Mouse (Mus musculus) heart, embryonic 12.5 days (tissue): Measurements from ENCODE around the gene Ddah1. TPM values are rescaled to one million over a fixed set of nuclear protein-coding genes. Genes with fewer than 3 reads are reported as not detected.
A peak's percentile ranks its signal among the peaks of the same experiment; 100 is the strongest.

Experiments
- ATAC-seq: fragments of 200-750 bp; cut with Nextera tagmentation; 2 replicates; pipeline ENCODE4 v1.8.0; 2017; ENCODE audit warnings: moderate TSS enrichment, moderate library complexity; ENCODE audit not compliant: insufficient number of reproducible peaks, low FRiP score
- H3K27ac ChIP-seq: fragments of 300-500 bp; sonication (generic); 2 replicates; pipeline ENCODE4 v1.5.1; 2016; ENCODE audit warnings: mild to moderate bottlenecking, moderate library complexity; ENCODE audit not compliant: poor library complexity, severe bottlenecking
- H3K27me3 ChIP-seq: fragments of 300-500 bp; sonication (generic); replicated peaks from 2 replicates; pipeline ENCODE4 v1.6.1; 2016; ENCODE audit warnings: mild to moderate bottlenecking, moderate library complexity
- H3K36me3 ChIP-seq: fragments of 300-500 bp; sonication (generic); 2 replicates; pipeline ENCODE4 v1.6.1; 2016; ENCODE audit warnings: mild to moderate bottlenecking, moderate library complexity
- H3K4me1 ChIP-seq: fragments of 300-500 bp; sonication (generic); replicated peaks from 2 replicates; pipeline ENCODE4 v1.6.1; 2016; ENCODE audit warnings: mild to moderate bottlenecking
- H3K4me2 ChIP-seq: fragments of 300-500 bp; sonication (generic); 2 replicates; pipeline ENCODE4 v1.6.1; 2016; ENCODE audit warnings: mild to moderate bottlenecking, moderate library complexity
- H3K4me3 ChIP-seq: fragments of 300-500 bp; sonication (generic); 2 replicates; pipeline ENCODE4 v1.5.1; 2016; ENCODE audit warnings: mild to moderate bottlenecking
- H3K9ac ChIP-seq: fragments of 300-500 bp; sonication (generic); 2 replicates; pipeline ENCODE4 v1.6.1; 2016; ENCODE audit warnings: mild to moderate bottlenecking, moderate library complexity
- H3K9me3 ChIP-seq: fragments of 300-500 bp; sonication (generic); replicated peaks from 2 replicates; pipeline ENCODE4 v1.6.1; 2016; ENCODE audit warnings: mild to moderate bottlenecking, moderate library complexity
- WGBS: fragments of 180-500 bp; shearing (Covaris S2); methylation state at CpG from one replicate; pipeline ENCODE4 v1.1.7; 2016; 5-methylcytosine and 5-hydroxymethylcytosine counted together
- polyA plus RNA-seq: library from polyadenylated mRNA; unstranded; fragments of >200 nt; fragmentation: Nextera tagmentation; extraction: Ambion mirVana; gene quantifications from 2 replicates; pipeline ENCODE4 v1.2.1, GENCODE M21; 2016

Ddah1 gene
- polyA plus RNA-seq, 1 experiment from 2014 or later: 36.7 TPM

DNA sequence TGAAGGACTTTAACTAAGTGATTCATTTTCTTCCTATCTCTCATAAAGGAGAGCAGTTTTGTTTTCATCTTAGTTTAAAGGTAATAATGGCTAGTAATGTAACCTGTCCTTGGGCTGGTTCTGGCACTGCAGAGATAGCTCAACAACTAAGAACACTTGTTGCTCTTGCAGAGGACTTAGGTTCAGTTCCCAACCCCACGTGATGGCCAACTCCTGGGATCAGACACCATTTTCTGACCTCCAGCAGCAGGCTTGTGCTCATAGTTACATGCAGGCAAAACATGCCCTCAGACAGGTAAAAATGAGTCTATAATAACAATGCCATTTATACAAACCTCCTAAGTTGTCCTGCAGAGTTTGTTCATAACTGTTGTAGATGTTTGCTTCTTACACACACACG, 5.9 kb downstream of the Ddah1 start:
- H3K4me3 ChIP-seq: no peak overlapping the region
- H3K9ac ChIP-seq: no peak overlapping the region
- no peak for ATAC-seq
- 84% methylated on average over 2 of the region's 2 CpGs for WGBS
- H3K9me3 ChIP-seq: no peaks in the 10 kb centered on the region
- H3K27ac ChIP-seq: no peak overlapping the region
- peaks cover 9% of the 10 kb centered on the region for H3K4me1 ChIP-seq
- H3K36me3 ChIP-seq: no peaks in the 10 kb centered on the region
- H3K4me2 ChIP-seq: no peak overlapping the region
- no peaks in the 10 kb centered on the region for H3K27me3 ChIP-seq

DNA sequence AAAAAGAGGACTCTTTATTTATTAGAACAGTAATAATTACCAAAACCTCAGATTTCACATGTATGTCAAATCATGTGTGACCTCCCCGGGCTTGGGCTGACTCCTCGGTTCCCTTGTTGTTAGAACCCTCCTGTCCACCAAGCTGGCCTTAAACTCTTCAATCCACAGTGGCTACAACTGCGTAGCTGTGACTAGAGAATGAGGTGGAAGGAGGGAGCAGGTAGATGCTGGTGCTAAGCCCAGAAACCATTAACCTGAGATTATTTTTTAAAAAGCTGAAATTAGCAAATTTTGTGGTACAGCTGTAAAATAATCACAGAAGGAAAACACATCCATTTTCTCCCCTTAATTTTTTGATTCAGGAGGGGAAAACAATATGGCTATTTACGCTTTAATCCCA, 10.0 kb downstream of the Ddah1 start:
- no peak overlapping the region for H3K9ac ChIP-seq
- ATAC-seq: no peak
- H3K9me3 ChIP-seq: no peaks in the 10 kb centered on the region
- no peaks in the 10 kb centered on the region for H3K27me3 ChIP-seq
- WGBS: 88% methylated on average over 4 of the region's 4 CpGs
- H3K4me1 ChIP-seq: peaks cover 4% of the 10 kb centered on the region; the same call in 1 of the 2 replicates
- no peak overlapping the region for H3K4me2 ChIP-seq
- H3K36me3 ChIP-seq: no peaks in the 10 kb centered on the region
- no peak overlapping the region for H3K4me3 ChIP-seq
- no peak overlapping the region for H3K27ac ChIP-seq

DNA sequence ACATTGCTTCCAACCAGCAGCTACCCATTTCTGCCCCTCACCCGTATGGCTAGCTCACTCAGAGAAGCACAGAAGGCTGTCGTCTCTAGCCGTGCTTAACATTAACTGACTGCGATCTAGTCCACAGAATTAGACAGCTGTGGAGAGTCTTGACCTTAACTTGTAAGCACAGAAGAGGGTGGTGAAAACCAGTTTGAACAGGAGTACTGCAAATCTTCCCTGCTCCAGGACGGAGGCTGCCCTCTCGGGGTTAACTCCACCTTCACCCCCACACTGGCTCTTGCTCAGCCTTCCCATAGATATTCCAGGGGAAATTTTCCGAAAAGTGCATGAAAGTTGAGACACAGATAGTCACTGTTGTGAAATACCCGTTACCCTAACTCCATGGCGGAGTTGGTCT, 14.9 kb downstream of the Ddah1 start:
- ATAC-seq: no peak
- no peaks in the 10 kb centered on the region for H3K27me3 ChIP-seq
- H3K9me3 ChIP-seq: no peaks in the 10 kb centered on the region
- no peak overlapping the region for H3K4me3 ChIP-seq
- H3K36me3 ChIP-seq: no peaks in the 10 kb centered on the region
- 73% methylated on average over 9 of the region's 9 CpGs for WGBS
- peaks cover 12% of the 10 kb centered on the region for H3K4me1 ChIP-seq
- no peak overlapping the region for H3K4me2 ChIP-seq
- H3K27ac ChIP-seq: no peak overlapping the region
- H3K9ac ChIP-seq: no peak overlapping the region

DNA sequence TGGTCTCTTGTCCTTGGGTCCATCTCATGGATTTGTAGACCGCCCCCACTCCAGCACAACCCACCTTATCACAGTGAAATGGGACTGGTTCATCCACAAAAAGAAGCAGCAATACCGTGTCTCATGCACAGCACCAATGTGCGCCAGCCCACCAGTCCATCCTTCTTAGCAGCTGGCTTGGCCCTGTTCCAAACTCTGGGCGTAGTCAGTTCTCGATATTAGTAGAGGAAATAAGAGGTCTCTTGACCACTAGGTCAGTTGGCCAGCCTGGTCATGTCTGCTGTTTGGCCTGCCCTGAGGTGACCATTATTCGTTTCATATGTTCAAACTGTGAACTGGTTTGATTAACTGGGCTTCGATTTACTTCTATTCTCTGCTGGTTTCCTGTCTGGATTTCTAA, 15.9 kb downstream of the Ddah1 start:
- Histone ChIP-seq H3K9ac (no peak overlapping the region), H3K4me3 (no peak overlapping the region), H3K4me2 (no peak overlapping the region), H3K27ac (no peak overlapping the region), H3K4me1 (peaks cover 22% of the 10 kb centered on the region), H3K27me3 (no peaks in the 10 kb centered on the region), H3K9me3 (no peaks in the 10 kb centered on the region), H3K36me3 (no peaks in the 10 kb centered on the region)
- WGBS: 84% methylated on average over 7 of the region's 7 CpGs
- ATAC-seq: no peak

DNA sequence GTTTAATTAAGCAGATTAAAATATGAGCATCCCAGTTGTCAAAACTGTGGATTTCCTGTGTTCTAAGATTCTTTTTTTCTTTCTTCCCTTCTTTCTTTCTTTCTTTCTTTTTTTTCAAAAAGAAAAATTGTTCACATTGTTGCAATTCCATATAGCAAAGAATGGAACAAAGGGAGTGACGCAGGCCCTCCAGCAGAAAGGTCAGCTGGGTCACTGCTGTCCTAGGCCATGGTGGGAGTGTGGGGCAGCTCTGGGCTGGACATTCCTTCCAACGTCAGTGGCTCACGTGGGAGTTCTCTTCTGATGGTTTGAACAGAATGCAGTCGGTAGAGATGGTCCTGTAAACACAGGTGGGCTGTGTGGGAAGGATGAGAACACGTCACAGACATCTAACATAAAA, 16.8 kb downstream of the Ddah1 start:
- Histone ChIP-seq H3K36me3 (no peaks in the 10 kb centered on the region), H3K4me1 (peaks cover 28% of the 10 kb centered on the region), H3K9ac (no peak overlapping the region), H3K4me2 (no peak overlapping the region), H3K9me3 (no peaks in the 10 kb centered on the region), H3K27me3 (no peaks in the 10 kb centered on the region), H3K27ac (no peak overlapping the region), H3K4me3 (no peak overlapping the region)
- WGBS: 57% methylated on average over 5 of the region's 5 CpGs
- ATAC-seq: no peak

DNA sequence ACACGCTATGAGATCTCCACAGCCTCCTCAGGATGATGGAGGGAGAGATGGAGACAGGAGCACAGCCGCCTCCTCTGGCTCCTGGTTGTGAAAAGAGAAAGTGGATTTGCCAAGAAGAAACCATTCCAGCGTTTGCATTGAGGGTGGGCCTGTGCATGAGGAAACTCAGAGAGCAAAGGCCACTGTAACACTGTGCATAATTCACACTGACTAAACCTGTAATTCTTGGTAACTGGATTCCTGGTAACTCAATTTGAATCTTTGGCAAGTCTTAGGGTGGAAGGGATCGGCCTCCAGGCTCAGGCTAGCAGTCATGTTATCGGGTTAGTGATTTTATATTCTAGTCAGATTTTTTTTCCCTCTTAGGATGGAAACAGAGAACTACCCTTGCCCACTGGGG, 17.4 kb downstream of the Ddah1 start:
- Histone ChIP-seq H3K9ac (no peak overlapping the region), H3K9me3 (no peaks in the 10 kb centered on the region), H3K27me3 (no peaks in the 10 kb centered on the region), H3K36me3 (no peaks in the 10 kb centered on the region), H3K27ac (no peak overlapping the region), H3K4me1 (peaks cover 32% of the 10 kb centered on the region), H3K4me2 (no peak overlapping the region), H3K4me3 (no peak overlapping the region)
- no peak for ATAC-seq
- WGBS: 75% methylated on average over 5 of the region's 5 CpGs

DNA sequence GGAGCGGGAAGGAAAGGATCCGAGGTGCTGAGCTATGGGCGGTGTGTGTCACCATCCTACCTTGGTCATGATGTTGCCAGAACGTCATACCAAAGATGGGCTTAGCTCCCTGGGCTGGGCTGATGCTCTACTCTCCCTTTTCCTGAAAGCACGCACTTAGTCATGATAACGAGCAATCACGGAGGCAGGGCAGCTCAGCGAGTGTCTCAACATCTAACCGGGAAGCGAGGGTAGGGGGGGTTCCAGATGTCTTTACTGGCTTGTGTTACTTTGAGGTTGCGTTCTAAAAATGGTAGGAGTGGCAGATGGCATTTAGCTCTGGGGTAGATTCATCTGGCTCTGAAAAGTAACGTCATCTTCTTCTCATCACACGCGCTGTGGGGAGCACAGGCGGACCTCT, 18.5 kb downstream of the Ddah1 start:
- H3K4me1 ChIP-seq: peaks cover 34% of the 10 kb centered on the region
- ATAC-seq: no peak
- H3K27me3 ChIP-seq: no peaks in the 10 kb centered on the region
- no peak overlapping the region for H3K4me3 ChIP-seq
- H3K9me3 ChIP-seq: no peaks in the 10 kb centered on the region
- H3K9ac ChIP-seq: no peak overlapping the region
- H3K27ac ChIP-seq: no peak overlapping the region
- no peak overlapping the region for H3K4me2 ChIP-seq
- H3K36me3 ChIP-seq: no peaks in the 10 kb centered on the region
- 87% methylated on average over 15 of the region's 15 CpGs for WGBS

DNA sequence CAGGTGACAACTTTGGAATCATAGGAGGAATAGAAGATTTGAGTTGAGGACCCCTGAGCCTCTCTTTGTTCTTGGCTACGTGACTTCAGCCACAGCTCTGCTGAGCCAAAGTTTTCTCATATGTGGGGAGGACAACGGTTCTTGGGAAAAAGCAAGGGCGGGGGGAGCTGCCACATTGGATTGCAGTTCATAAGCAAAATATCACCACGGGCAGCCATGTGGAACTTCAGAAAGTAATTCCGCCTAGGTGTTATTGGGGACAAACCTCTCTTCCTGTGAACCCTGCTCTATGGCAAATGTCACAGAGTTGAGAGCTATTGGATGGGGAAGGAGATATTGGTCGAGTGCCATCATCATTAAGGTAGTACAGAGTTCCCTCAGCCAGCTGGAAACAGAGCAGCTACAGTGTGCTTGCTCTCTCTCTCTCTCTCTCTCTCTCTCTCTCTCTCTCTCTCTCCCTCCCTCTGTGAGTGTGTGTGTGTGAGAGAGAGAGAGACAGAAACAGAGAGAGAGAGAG, 20.0 kb downstream of the Ddah1 start:
- Histone ChIP-seq H3K9ac (no peak overlapping the region), H3K4me3 (no peak overlapping the region), H3K9me3 (no peaks in the 10 kb centered on the region), H3K4me2 (no peak overlapping the region), H3K27me3 (no peaks in the 10 kb centered on the region), H3K36me3 (no peaks in the 10 kb centered on the region), H3K4me1 (peaks cover 30% of the 10 kb centered on the region), H3K27ac (peak overlapping the region; percentile 4; the same call in 1 of the 2 replicates)
- 77% methylated on average over 6 of the region's 6 CpGs for WGBS
- no peak for ATAC-seq

DNA sequence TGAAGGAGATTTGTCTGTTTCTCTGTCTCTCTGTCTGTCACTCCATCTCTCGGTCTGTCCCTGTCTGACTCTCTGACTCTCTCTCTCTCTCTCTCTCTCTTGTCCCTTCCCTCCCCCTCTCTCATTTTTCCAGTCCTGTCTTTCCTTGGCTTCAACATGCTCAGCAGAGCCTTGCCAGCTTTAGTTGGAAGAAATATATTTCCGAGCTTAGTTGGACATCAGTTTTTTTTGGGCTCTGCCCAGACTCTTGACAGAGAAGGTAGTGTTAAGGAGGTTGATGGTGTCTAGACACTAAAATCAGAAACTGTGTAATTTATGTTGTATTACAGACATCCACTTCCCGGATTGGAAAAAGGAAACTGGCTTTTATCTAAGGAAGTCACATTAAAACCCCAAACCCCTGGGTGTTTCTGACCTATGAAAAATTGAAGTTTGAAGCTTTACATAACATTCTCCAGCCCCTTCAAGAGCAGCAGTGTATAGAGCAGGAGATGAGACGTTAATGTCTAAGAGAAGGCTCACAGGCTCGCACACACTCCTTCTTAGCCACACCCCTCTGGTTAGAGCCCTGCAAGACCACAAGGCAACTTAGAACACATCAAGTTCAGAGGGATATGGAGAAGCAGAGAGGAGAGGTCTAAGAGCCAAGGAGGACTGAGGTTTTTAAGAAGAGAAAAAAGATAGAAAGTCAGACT, 21.0 kb downstream of the Ddah1 start:
- Histone ChIP-seq H3K27ac (peak overlapping the region; percentile 4; the same call in 1 of the 2 replicates), H3K27me3 (no peaks in the 10 kb centered on the region), H3K4me2 (no peak overlapping the region), H3K4me1 (peaks cover 39% of the 10 kb centered on the region), H3K4me3 (no peak overlapping the region), H3K9ac (no peak overlapping the region), H3K9me3 (no peaks in the 10 kb centered on the region), H3K36me3 (no peaks in the 10 kb centered on the region)
- ATAC-seq: no peak
- 36% methylated on average over 5 of the region's 5 CpGs for WGBS

DNA sequence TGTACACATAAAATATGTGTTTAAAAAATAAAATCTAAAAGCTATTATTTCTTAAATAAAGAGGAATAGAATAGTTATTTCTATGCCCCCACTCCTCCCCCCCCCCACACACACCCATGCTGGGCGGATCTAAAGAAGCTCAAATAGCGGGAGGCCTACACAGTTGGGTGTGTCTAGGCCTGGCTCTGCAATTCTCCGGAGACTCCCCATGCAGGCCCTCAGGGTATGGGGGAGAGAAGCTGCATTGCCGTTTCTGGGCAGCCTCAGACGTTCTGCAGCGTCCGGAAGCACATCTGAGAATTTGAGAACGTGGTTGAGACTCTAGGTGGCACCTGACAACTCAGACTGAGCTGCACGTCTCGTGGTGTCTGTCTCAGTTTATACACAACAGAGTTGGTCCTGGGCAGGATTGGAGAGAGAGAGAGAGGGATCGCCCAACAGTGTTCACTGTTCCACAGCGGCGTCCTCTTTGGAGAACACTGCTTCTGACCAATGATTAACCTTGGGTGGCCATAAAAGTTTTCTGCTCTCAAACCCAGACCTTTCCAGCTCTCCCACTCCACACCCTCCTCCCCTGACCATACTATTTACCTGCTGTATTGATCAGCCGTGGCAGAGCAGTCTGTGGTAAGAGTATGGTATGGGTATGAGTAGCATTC, 22.4 kb downstream of the Ddah1 start:
- peaks cover 39% of the 10 kb centered on the region for H3K4me1 ChIP-seq
- 72% methylated on average over 14 of the region's 14 CpGs for WGBS
- H3K9me3 ChIP-seq: no peaks in the 10 kb centered on the region
- H3K27me3 ChIP-seq: no peaks in the 10 kb centered on the region
- no peaks in the 10 kb centered on the region for H3K36me3 ChIP-seq
- no peak for ATAC-seq
- H3K27ac ChIP-seq: no peak overlapping the region
- H3K4me2 ChIP-seq: no peak overlapping the region
- no peak overlapping the region for H3K9ac ChIP-seq
- no peak overlapping the region for H3K4me3 ChIP-seq

DNA sequence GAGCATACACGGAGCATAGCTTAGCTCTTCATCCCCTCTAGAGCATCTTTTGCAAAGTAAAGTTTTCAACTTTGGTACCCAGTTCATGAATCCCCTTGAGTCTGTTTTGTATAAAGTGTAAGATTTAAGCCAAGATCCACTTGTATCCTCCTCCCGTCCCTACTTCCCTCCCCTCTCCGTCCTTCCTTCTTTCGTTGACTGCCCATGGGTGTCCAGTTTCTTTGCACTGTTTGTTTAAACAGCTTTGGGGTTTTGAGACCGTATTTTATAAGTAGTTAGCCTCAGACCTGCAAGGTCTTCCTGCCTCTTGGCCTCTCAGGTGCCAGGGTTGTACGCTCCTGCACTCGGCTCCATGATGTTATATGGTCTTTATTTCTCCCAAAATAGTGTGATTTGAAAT, 26.8 kb downstream of the Ddah1 start:
- Histone ChIP-seq H3K4me2 (no peak overlapping the region), H3K9ac (no peak overlapping the region), H3K27ac (no peak overlapping the region), H3K4me1 (peaks cover 20% of the 10 kb centered on the region), H3K9me3 (no peaks in the 10 kb centered on the region), H3K27me3 (no peaks in the 10 kb centered on the region), H3K36me3 (no peaks in the 10 kb centered on the region), H3K4me3 (no peak overlapping the region)
- ATAC-seq: no peak
- WGBS: 81% methylated on average over 7 of the region's 7 CpGs
